Mouse (Mus musculus) embryonic stem cell, embryonic (primary cell): ENCODE measurements around the gene Afg1l.

ENCODE experiments used
- CTCF ChIA-PET, 4 experiments: fragments of 300-600 bp in 2 of 4; fragments of 350-600 bp in 2 of 4; sonication (Branson Sonifier 250); formaldehyde crosslinking; loops; one replicate each; lab custom pipeline; 2022; ENCODE audit warnings: inconsistent platforms in 2 of 4; lab: Charles Lee
- POLR2A ChIA-PET, 4 experiments: fragments of 300-600 bp in 2 of 4; fragments of 350-600 bp in 2 of 4; sonication (Branson Sonifier 250); formaldehyde crosslinking; loops; one replicate each; lab custom pipeline; 2022; ENCODE audit warnings: antibody characterized with exemption in 4 of 4, inconsistent platforms in 1 of 4; lab: Charles Lee

The Afg1l gene

GRCm38 (mm10) chr10:42478341-42478720 is at the start of gene Afg1l:
Afg1l (minus strand) TSS chr10:42478565.
- POLR2A ChIA-PET = interaction anchor here (0.5 to 14.0 kb wide), 46 partner anchors 9 to 1264 kb away, joined by 3 to 292 read pairs (median 4); partner anchors contain the start of genes Snx3 (in 4 of the 4) and Sec63 (in 2 of the 4)
- CTCF ChIA-PET = interaction anchor here in 3 of 4 experiments (0.5 to 1.7 kb wide), 6 partner anchors 23 to 484 kb away, joined by 3 to 7 read pairs (median 3); partner anchors contain the start of gene Snx3 (in 2 of the 3)

- ChIA-PET POLR2A (interaction anchor here (0.5 to 5.9 kb wide), 9 partner anchors 8 to 986 kb away, joined by 4 to 51 read pairs (median 7); partner anchors contain the start of gene Snx3 (in 2 of the 4)), CTCF (no interaction called here)
Observed at GRCm38 (mm10) chr10:42525682-42526081, 47.3 kb upstream of the Afg1l start.

GRCm38 (mm10) chr10:42523556-42524162 is 45.3 kb upstream of the Afg1l start:
- CTCF ChIA-PET = interaction anchor here in 2 of 4 experiments (0.6 kb wide), 2 partner anchors 282 to 301 kb away, joined by 4 to 5 read pairs; no protein-coding TSS in a partner anchor
- POLR2A ChIA-PET = interaction anchor here in 2 of 4 experiments (0.6 to 5.9 kb wide), 20 partner anchors 9 to 308 kb away, joined by 3 to 51 read pairs (median 4); partner anchors contain the start of genes Snx3 (in 2 of the 2) and Afg1l (in 1 of the 2)

GRCm38 (mm10) chr10:42522912-42523311 is 44.5 kb upstream of the Afg1l start:
- ChIA-PET CTCF (no interaction called here), POLR2A (interaction anchor here (0.6 to 5.9 kb wide), 20 partner anchors 8 to 174 kb away, joined by 3 to 51 read pairs (median 4); partner anchors contain the start of genes Snx3 (in 2 of the 4) and Afg1l (in 1 of the 4))

GRCm38 (mm10) chr10:42521315-42521981 is 43.1 kb upstream of the Afg1l start:
- CTCF ChIA-PET = interaction anchor here in 1 of 4 experiments (0.7 kb wide), 1 partner anchor 101 kb away, joined by 3 read pairs; no protein-coding TSS in a partner anchor
- POLR2A ChIA-PET = interaction anchor here in 3 of 4 experiments (0.6 to 5.9 kb wide), 15 partner anchors 7 to 954 kb away, joined by 3 to 51 read pairs (median 5); partner anchors contain the start of gene Snx3 (in 2 of the 3)

- POLR2A ChIA-PET = interaction anchor here in 2 of 4 experiments (0.6 to 9.5 kb wide), 12 partner anchors 9 to 436 kb away, joined by 3 to 79 read pairs (median 4); partner anchors contain the start of gene Snx3 (in 2 of the 2)
Observed at GRCm38 (mm10) chr10:42518363-42518762, 40.0 kb upstream of the Afg1l start.

GRCm38 (mm10) chr10:42514125-42514524 is 35.8 kb upstream of the Afg1l start:
- POLR2A ChIA-PET = interaction anchor here in 2 of 4 experiments (1.3 to 9.5 kb wide), 5 partner anchors 8 to 49 kb away, joined by 3 to 79 read pairs (median 18); partner anchors contain the start of gene Snx3 (in 2 of the 2)
- CTCF ChIA-PET = interaction anchor here in 2 of 4 experiments (0.7 to 0.9 kb wide), 2 partner anchors 14 to 60 kb away, joined by 3 read pairs; no protein-coding TSS in a partner anchor

More at GRCm38 (mm10) chr10:42518363-42518762, 40.0 kb upstream of the Afg1l start:
- CTCF ChIA-PET = no interaction called here

GRCm38 (mm10) chr10:42511184-42512135 is 33.1 kb upstream of the Afg1l start:
- ChIA-PET CTCF (no interaction called here), POLR2A (interaction anchor here in 2 of 4 experiments (0.7 to 9.5 kb wide), 7 partner anchors 9 to 57 kb away, joined by 3 to 79 read pairs (median 3); partner anchors contain the start of gene Snx3 (in 2 of the 2))

- CTCF ChIA-PET = interaction anchor here in 1 of 4 experiments (0.5 to 1.2 kb wide), 2 partner anchors 37 to 70 kb away, joined by 3 to 4 read pairs; no protein-coding TSS in a partner anchor
- POLR2A ChIA-PET = interaction anchor here in 3 of 4 experiments (0.7 to 9.5 kb wide), 7 partner anchors 8 to 46 kb away, joined by 3 to 79 read pairs (median 4); partner anchors contain the start of genes Afg1l (in 2 of the 3) and Snx3 (in 2 of the 3)
Observed at GRCm38 (mm10) chr10:42510141-42510540, 31.8 kb upstream of the Afg1l start.

GRCm38 (mm10) chr10:42504096-42504710 is 25.8 kb upstream of the Afg1l start:
- CTCF ChIA-PET = interaction anchor here in 1 of 4 experiments (0.7 kb wide), 1 partner anchor 181 kb away, joined by 3 read pairs; no protein-coding TSS in a partner anchor
- POLR2A ChIA-PET = interaction anchor here in 3 of 4 experiments (0.7 to 7.8 kb wide), 12 partner anchors 10 to 257 kb away, joined by 3 to 245 read pairs (median 46); partner anchors contain the start of genes Afg1l (in 2 of the 3) and Sec63 (in 1 of the 3)

- CTCF ChIA-PET = interaction anchor here in 3 of 4 experiments (0.6 to 2.0 kb wide), 9 partner anchors 11 to 541 kb away, joined by 3 to 6 read pairs (median 3); partner anchors contain the start of gene Afg1l (in 2 of the 3)
Observed at GRCm38 (mm10) chr10:42502349-42503111, 24.2 kb upstream of the Afg1l start.

GRCm38 (mm10) chr10:42501775-42502348 is 23.5 kb upstream of the Afg1l start, which contains the start of gene Snx3:
Snx3 (plus strand) TSS chr10:42502030.
- POLR2A ChIA-PET = interaction anchor here (0.6 to 7.8 kb wide), 85 partner anchors 8 to 1034 kb away, joined by 3 to 245 read pairs (median 4); partner anchors contain the start of genes Afg1l (in 4 of the 4), Nr2e1 (in 2 of the 4), Ostm1 (in 2 of the 4) and Cd164 (in 1 of the 4)
- CTCF ChIA-PET = interaction anchor here in 3 of 4 experiments (0.6 to 2.0 kb wide), 9 partner anchors 12 to 540 kb away, joined by 3 to 6 read pairs (median 3); partner anchors contain the start of gene Afg1l (in 2 of the 3)

More at GRCm38 (mm10) chr10:42502349-42503111, 24.2 kb upstream of the Afg1l start:
- POLR2A ChIA-PET = interaction anchor here (0.6 to 7.8 kb wide), 78 partner anchors 8 to 1035 kb away, joined by 3 to 245 read pairs (median 5); partner anchors contain the start of genes Afg1l (in 4 of the 4), Nr2e1 (in 2 of the 4), Ostm1 (in 2 of the 4) and Cd164 (in 1 of the 4)

- POLR2A ChIA-PET = interaction anchor here (0.6 to 7.8 kb wide), 70 partner anchors 8 to 1034 kb away, joined by 3 to 245 read pairs (median 4); partner anchors contain the start of genes Afg1l (in 4 of the 4), Nr2e1 (in 2 of the 4), Ostm1 (in 2 of the 4) and Sec63 (in 1 of the 4)
- CTCF ChIA-PET = interaction anchor here in 2 of 4 experiments (1.0 to 2.0 kb wide), 3 partner anchors 22 to 134 kb away, joined by 3 to 6 read pairs (median 3); partner anchors contain the start of gene Afg1l (in 2 of the 2)
Observed at GRCm38 (mm10) chr10:42501161-42501560, 22.8 kb upstream of the Afg1l start.

- ChIA-PET CTCF (interaction anchor here in 2 of 4 experiments (0.6 to 2.0 kb wide), 2 partner anchors 14 to 22 kb away, joined by 3 to 6 read pairs; partner anchors contain the start of gene Afg1l (in 1 of the 2)), POLR2A (interaction anchor here in 3 of 4 experiments (0.6 to 7.8 kb wide), 28 partner anchors 10 to 261 kb away, joined by 3 to 245 read pairs (median 10); partner anchors contain the start of genes Afg1l (in 3 of the 3) and Sec63 (in 1 of the 3))
Observed at GRCm38 (mm10) chr10:42500611-42501010, 22.2 kb upstream of the Afg1l start.
